Mouse (Mus musculus): Measurements from ENCODE around the gene 1700123L14Rik.
"Not testable (repeated sequence)": the region's sequence is repeated elsewhere in the genome, so short reads cannot be mapped to it uniquely, and the experiment has no call there.

Gene 1700123L14Rik

DNA sequence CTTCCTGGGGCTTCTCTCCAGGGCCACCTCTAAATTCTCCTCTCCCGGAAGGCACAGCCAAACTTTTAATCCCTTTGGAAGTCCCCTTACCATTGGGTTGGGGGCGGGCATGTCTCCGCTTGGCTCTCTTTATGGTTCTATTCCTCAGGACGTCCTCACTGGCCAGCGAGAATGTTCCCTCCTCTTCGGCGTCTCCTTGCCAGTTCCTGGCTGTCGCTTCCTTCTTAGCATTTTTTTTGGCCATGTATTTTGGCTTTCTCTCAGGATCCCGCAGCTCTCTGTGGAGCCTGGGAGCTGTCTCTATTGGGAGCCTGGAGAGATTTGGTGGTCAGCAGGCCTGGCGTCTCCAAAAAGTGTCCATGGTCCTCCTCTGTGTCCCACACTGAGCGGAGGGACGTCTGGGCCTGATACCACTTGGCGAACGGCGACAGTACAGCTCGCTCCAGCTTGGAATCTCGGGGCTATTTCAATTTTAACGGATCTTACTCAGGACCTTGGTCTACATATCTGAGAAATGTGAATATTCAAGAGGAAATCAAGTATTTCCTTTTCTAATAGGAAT is at the start of gene 1700123L14Rik:
Gene 1700123L14Rik, minus strand, starts transcription at position 426 of the 562 bp plus-strand sequence.
- no peak for DNase-seq

DNA sequence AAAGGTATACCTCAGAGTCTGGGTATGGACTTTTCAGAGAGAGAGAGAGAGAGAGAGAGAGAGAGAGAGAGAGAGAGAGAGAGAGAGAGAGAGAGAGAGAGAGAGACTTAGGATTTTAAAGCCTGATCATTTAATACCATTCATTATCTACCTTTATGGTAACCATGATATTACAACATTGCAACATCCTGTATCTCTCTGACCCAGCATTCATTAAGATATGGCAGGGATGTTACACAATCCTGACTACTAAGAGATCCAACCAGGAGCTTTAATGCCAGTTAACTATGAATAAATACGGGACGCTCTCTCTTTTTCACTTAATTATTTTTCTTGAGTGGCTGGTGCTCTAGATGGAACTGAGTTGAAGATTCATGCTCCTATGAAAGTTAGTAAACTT is 39.4 kb upstream of the 1700123L14Rik start:
- DNase-seq, result no peak

DNA sequence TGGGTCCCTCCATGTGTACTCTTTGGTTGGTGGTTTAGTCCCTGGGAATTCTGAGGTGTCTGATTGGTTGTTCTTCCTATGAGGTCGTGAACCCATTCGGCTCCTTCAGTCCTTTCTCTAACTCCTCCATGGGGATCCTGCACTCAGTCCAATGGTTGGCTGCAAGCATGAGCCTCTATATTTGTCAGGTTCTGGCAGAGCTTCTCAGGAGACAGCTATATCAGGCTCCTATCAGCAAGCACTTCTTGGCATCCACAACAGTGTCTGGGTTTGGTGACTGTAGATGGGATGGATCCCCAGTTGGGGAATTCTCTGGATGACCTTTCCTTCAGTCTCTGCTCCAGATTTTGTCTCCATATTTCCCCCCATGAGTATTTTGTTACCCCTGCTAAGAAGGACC is 32.9 kb upstream of the 1700123L14Rik start:
- not testable (repeated sequence) for DNase-seq

DNA sequence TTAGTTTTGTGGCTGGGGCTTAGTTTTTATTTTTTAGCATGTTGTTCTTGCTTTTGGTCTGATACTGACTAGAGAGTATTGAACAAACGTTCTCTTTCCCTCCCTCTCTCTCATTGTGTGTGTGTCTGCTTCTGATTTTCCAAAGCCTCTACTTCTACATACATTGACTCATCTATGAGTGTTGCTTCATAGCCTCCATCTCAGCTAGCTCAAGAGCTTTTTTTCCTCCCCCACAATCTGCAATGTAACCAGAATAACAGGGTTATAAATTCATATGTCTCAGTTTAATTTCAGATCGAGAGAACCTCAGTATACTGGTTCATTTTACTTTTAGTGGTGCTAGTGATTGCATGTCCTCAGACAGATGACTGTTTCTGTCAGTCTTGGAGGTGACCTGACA is 20.5 kb upstream of the 1700123L14Rik start:
- no peak for DNase-seq

DNA sequence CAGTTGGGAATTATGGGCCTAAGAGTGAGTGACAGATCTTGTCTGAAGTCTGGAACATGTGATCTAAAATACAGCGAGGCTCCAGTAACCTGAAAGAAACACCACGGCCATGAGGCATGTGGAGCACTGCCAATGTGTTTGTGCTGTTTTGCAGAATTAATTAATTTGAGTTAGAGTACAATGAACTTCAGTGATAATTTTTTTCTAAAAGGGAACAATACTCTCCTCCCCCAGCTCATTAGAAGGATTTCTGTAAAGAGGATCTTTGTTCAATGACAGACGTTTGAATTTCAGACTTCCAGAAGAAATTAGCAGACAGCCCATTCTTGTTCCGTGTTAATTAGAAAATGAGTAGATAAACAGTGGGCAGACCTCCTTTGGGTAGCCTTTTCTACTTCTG is 17.3 kb upstream of the 1700123L14Rik start:
- DNase-seq, result no peak

DNA sequence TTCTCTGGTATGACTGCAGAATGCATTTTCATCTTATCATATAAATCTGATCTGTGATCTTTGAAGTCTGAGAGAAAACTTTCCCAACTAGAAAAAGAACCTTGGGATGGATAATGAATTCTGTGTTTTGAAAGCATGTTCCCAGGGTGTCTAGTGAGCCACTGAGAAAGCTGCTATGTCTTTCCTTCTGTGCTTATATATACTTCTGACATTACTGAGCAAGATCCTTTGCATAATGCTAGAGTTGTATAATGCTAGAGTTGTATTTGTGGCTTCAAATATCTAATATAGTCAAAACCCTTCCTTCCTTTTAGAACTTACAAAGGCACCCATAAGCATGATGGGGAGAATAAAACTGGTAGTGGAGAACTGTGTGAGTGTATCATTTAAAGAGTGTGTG is 12.5 kb upstream of the 1700123L14Rik start:
- DNase-seq, result no peak

DNA sequence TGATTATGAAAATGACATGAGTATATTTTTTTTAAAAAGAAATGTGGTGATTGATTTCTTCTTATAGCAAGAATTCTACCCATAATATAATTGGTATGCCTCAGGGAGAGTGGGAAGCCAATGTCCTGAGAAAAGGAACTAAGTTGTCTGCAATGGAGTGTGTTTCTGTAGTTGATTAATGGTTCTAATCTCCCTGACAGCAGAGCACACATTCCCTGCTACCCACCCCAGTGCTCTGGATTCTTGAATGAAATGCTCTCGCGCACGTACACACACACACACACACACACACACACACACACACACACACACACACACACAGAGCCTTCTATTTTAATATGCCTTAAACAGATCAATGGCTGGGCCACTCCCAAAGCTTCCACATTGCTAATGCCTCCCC is 7.6 kb upstream of the 1700123L14Rik start:
- DNase-seq, result no peak

DNA sequence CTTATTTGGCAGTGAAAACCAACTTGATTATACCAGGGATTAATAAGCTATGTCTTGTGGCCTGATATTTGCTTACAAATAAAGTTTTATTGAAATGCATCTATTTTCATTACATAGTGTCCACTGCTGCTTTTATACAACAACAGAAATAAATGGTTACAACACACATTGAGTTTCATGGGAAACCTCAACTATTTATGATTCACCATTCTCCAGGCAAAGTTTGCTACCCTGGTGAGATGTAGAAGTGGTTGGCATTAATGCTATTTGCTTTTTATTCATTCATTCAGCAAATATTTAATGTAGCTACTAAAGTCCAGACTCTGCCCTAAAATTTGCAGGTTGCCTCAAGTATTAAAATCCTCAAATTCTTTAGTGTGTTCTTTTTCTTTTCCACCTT is 988 bp upstream of the 1700123L14Rik start:
- no peak for DNase-seq

DNA sequence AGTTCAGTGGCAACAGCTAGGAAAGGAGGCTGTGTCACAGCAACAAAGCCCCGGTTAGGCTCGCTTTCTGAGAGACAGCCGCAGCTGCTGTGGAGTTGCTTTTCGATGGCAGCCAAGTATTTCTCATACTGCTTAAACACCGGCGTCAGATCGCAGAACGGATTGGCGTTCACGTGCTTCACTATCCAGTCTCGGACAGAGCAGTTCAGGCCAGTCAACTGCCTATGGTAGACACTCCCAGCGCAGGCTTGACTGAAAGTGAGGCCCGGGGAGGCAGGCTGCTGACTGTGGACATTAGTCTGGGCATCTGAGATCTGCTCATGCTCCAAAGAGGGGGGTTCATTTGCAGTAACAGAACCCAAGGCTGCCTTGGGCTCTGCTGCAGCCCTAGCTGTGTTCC is 640 bp downstream of the 1700123L14Rik start:
- DNase-seq, result no peak

DNA sequence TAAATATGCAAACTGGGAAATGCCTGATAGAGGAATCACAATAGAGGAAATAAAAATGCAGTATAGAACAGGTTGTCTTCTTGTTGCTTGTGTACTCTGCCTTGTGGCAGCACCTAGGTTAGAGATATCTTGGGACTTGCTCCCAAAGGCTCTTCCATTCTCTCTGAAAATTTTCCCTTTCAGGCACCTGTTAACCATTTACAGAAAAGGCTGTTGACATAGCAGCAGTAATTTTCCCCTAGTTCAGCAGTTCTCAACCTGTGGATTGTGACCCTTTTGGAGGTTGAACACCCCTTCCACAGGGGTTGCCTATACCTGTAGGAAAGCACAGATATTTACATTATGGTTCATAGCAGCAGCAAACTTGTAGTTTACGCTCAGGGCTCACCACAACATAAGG is 22.7 kb downstream of the 1700123L14Rik start:
- no peak for DNase-seq

DNA sequence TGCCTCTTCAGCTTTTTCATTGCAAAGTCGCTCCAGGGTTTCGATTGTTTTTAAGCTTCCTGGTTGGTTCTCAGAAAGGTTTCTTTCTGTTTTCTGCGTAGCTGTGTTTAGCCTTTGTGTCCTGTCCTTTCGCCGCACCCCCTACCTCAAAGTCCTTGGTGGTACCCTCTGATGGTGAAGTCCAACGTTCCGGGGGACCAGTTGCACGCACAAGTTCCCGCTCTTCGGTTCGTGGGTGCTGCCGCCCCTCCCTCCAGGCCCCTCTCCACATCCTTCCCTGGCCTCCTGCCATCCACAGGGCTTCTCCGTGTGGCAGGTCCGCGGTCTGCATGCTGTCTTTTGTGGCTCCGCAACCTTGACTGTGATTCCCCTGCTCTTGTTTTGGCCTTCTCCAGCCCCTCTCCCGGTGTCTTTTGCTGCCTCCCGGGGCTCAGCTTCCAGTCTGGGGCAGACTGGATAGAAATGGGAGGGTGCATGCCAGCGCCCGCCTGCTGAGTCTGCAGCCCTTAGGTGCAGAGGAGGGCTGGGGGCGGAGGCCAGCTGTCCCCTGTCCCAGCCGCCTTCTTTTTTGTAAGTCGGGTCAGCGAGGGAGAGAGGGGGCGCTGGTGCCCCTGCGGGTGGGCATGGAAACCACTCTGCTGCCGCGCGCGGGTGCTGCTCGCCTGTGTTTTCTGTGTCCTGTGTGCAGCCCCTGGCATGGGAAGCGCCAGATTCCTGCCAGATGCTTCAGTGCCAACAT is 49.3 kb downstream of the 1700123L14Rik start:
- DNase-seq, result peak; percentile 71

DNA sequence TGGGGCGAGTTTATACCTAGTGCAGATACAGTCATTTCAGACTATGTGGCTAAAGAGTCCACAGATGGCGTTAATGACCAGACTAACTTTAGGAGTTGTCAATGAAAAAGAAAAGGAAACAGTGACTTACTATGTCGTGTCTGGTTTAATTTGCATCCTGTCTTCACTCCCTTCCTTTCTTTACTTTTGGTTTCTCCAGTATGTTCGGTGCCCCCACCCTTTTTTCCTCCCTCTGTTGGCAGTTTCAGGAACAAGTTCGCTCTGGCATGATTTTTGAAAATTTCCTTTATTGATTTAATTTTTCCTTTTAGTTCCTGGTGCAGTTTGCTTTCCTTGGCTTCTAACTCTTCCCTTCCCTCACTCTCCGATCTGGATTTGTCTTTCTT is 49.9 kb downstream of the 1700123L14Rik start:
- no peak for DNase-seq
